Mouse (Mus musculus) spleen, postnatal 4 days (tissue): Measurements from ENCODE around the gene Ptprt.
"Not testable (repeated sequence)": the region's sequence is repeated elsewhere in the genome, so short reads cannot be mapped to it uniquely, and the experiment has no call there.

ENCODE experiments used
- DNase-seq, 2 experiments: peaks; one replicate each; pipeline ENCODE4 v3.0.0; 2022; ENCODE audit warnings: low spot score in 2 of 2

Gene Ptprt

DNA sequence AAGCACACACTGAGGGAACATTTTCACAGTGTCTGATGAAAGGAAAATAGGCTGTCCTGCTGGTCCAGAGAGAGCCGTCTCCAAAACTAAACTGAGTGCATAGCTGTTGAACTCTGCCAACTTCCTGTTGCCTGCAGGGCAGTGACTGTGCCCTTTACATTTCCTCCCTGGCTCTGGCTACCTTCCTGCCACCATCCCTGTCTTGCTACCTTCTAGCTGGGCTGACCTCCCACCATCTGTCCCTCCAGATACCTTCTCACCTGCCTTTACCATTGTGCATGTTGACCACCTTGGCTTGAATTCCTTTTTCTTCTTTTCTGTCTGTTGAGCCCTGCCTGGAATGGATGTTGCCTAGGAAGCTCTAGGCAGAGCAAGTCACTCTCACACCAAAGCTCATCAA lies 1133.8 kb downstream of the Ptprt start:
- DNase-seq = no peak

GRCm38 (mm10) chr2:161519671-161520070 lies 1141.3 kb downstream of the Ptprt start:
- DNase-seq = no peak

GRCm38 (mm10) chr2:161516921-161517320 lies 1144.0 kb downstream of the Ptprt start:
- no peak for DNase-seq

DNA sequence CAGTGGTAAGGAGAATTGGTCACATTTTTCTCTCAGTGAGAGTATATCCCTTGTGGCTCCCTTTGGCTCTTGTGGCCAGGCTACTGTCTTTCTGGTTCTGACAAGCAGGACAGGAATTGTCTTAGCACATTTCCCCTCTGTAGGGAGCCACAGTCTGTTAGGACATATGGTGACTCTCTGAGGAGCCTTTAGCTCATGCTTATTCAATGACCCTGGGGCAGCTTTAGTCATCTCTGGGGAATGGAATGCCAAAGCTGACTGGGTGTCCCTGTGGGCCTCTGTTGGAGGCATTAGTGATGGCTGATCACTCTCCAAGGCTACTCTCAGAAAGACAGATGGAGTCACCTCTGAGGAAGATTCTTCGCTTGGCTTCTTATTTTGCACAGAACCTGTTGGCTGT lies 1147.7 kb downstream of the Ptprt start:
- no peak for DNase-seq

GRCm38 (mm10) chr2:161511880-161512570 lies 1148.9 kb downstream of the Ptprt start:
- not testable (repeated sequence) for DNase-seq

- no peak for DNase-seq
These were observed 1149.7 kb downstream of the Ptprt start for GRCm38 (mm10) chr2:161511101-161511759.

GRCm38 (mm10) chr2:161499097-161499899 lies 1161.6 kb downstream of the Ptprt start:
- no peak for DNase-seq

- DNase-seq = no peak
These were observed 1162.4 kb downstream of the Ptprt start for GRCm38 (mm10) chr2:161498449-161499096.

DNA sequence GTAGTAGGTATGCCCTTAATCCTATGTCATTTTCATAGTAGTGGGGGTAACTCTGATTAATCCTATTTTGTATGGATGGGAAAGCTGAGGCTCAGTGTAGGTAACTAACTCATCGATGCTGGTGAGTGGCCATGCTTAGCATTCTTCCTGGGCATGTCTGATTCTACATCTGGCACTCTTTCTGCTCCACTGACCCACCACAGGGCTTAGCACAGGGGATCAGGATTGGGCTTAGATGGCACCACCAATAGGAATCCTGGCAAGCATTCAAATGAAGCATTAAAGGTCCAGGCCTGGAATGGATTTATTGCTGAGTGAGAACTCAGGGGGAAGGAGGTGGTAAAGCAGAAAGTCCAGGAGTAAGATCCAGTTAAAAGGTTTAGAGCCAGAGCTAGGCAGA lies 1179.2 kb downstream of the Ptprt start:
- no peak for DNase-seq

DNA sequence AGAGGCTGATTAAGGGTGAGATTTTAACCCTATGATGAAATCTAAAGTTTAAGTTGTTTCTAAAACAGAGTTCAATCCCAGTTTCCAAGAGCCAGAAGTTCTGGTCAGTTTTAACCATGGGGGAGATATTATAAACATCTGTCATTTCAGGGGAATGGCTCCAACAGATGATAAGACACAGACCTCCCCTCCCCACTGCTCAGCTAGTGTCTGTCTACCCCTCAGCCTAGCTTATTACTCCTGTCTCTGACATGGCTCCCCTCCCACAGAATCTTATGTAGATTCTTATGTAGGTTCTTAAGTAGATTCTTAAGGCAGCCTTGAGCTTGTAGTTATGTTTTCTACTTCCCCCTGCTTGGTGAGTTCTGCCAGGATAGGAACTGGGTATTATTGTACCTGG lies 1180.5 kb downstream of the Ptprt start:
- no peak for DNase-seq
